Mouse (Mus musculus): Measurements from ENCODE around the gene Clspn.
"Not testable (repeated sequence)": the region's sequence is repeated elsewhere in the genome, so short reads cannot be mapped to it uniquely, and the experiment has no call there.

The Clspn gene

GRCm38 (mm10) chr4:126556809-126557711, at the start of gene Clspn:
Clspn (plus strand) TSS chr4:126556935.
- DNase-seq (ENCODE audit: low read depth, low spot score), result peak; percentile 68

GRCm38 (mm10) chr4:126508110-126508899, 48.4 kb upstream of the Clspn start:
- DNase-seq (ENCODE audit: low read depth, low spot score), result no peak

GRCm38 (mm10) chr4:126509072-126509471, 47.7 kb upstream of the Clspn start:
- DNase-seq (ENCODE audit: low read depth, low spot score), result no peak

- DNase-seq (ENCODE audit: low read depth, low spot score), result no peak
Measured at GRCm38 (mm10) chr4:126511013-126511412, 45.7 kb upstream of the Clspn start.

- DNase-seq (ENCODE audit: low read depth, low spot score), result no peak
Measured at GRCm38 (mm10) chr4:126512308-126513066, 44.2 kb upstream of the Clspn start.

GRCm38 (mm10) chr4:126526164-126526563, 30.6 kb upstream of the Clspn start:
- DNase-seq (ENCODE audit: low read depth, low spot score), result no peak

GRCm38 (mm10) chr4:126526828-126527227, 29.9 kb upstream of the Clspn start:
- DNase-seq (ENCODE audit: low read depth, low spot score), result no peak

GRCm38 (mm10) chr4:126532292-126532691, 24.4 kb upstream of the Clspn start:
- no peak for DNase-seq (ENCODE audit: low read depth, low spot score)

DNA sequence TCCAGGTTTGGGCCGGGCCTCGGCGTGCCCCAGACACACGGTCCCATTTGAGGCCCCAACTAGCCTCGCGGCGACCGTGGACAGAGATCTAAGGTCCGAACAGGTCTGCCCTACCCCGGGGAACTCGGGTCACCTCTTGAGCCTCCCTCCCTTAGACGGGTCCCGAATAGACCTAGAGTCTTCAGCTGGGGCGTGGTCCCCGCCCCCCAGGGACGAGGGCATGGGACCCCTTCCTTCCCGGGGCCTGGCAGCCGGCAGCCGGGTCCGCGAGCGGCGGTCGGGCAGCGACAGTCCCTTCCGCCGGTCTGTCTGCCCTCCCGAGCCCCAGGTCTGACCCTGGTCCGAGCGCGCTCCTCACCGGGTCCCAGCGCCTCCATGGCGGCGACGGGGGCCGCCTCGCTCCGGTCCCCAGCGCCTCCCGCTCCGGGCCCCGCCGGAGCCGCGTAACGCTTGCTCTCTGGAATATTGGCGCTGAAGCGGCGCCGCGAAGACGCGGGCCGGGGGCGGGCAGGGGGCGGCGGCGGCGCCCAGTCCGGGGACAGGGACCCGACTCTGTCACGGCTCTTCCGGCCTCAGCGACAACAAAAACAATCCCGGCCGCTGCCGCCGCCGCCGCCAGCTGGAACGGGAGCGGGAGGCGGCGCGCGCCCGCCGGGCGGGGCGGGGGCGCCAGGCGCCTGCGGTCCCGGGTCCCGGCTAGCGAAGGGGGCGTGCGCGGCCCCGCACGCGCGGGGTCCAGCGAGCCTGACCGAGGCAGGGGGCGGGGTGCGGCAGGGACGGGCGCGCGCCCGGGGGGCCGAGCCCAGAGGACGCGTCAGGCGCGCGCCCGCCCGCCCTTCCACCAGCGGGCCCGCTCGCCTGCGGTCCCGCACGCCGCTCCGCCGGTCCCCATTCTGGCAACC, 23.7 kb upstream of the Clspn start, which contains the start of gene Ago4:
Gene Ago4, minus strand, starts transcription at position 646 of the 902 bp plus-strand sequence.
- DNase-seq (ENCODE audit: low read depth, low spot score), result peak; percentile 65

GRCm38 (mm10) chr4:126533729-126534070, 23.0 kb upstream of the Clspn start:
- DNase-seq (ENCODE audit: low read depth, low spot score), result no peak

DNA sequence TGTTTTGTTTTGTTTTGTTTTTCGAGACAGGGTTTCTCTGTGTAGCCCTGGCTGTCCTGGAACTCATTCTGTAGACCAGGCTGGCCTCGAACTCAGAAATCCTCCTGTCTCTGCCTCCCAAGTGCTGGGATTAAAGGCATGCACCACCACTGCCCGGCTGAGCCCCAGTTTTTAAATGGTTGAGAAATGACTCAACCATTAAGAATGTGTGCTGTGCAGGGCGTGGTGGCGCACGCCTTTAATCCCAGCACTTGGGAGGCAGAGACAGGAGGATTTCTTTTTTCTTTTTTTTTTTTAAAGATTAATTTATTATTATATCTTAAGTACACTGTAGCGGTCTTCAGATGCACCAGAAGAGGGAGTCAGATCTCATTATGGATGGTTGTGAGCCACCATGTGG, 21.1 kb upstream of the Clspn start:
- DNase-seq (ENCODE audit: low read depth, low spot score), result not testable (repeated sequence)

DNA sequence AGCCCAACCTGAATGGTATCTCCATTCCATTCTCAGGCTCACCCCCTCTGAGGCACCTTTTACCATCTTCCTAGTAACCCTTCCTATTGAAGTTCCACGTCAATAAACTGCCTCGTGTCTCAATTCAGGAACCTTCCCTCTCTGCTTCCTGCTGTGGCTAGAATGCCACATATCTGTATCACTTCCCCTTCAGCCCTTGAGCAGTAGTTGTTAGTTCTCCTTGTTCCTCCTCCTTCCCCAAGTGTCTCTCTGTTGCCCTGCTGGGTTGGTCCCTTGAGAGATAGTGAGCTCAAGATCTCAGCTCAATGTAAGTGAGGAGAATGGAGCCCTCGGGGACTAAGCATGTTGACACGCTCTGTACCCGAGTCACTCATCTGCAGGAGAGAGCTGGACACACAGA, 19.9 kb upstream of the Clspn start:
- no peak for DNase-seq (ENCODE audit: low read depth, low spot score)

DNA sequence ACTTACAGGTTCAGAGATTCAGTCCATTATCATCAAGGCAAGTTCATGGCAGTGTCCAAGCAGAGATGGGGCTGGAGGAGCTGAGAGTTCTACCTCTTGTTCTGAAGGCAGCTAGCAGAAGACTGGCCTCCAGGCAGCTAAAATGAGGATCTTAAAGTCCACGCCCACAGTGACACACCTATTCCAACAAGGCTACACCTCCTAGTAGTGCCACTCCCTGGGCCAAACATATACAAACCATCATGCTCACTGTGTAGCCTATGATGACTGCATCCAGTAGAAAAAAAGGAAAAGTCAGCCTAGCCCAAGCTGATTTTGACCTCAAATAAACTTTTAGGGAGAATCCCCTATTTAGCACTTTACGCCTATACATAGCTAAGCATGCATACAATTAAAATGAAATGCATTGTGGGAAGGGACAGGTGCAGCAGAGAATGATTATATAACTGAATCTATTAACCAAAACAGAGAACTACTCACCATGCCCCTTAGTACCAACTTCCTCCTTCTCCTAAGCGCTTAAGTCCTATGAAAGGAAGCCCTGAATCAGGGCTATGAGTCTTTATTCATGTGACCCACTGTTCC, 16.2 kb upstream of the Clspn start:
- no peak for DNase-seq (ENCODE audit: low read depth, low spot score)

DNA sequence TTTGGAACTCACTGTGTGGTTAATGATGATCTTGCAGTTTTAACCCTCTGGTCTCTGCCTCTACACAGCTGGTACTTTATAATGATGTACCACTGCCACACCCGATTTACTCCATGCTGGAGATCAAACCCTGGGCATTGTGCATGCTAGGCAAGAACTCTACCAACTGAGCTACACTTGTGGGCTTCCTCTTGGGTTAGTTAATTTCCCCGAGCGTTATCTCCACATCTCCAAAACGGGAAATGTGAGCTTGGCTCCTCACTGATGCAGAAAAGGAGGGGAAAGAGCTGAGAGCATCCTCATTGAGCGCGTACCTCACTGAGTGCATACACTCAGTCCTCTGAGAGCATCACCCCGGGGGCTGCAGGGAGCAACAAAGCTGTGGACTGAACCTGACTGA, 13.9 kb upstream of the Clspn start:
- no peak for DNase-seq (ENCODE audit: low read depth, low spot score)

GRCm38 (mm10) chr4:126545016-126545415, 11.7 kb upstream of the Clspn start:
- no peak for DNase-seq (ENCODE audit: low read depth, low spot score)

DNA sequence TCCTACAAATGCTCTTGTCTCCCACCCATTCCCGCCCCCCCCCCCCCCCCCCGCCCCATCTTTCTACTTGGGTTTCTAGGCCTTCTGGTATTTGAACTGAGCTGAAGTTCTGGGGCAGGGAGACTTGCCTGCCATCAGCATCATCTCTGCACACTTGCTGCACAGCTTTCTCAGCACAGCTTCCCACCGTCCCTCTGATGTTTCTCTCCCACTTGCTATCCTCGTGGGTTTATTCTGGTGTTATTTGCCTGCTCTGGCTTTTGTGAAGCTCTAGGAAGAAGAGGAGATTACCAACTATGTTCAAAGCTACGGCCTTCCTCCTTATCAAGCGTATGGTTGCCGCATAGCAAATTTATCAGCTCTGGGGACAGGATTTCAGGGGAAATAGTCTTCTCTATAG, 11.0 kb upstream of the Clspn start:
- no peak for DNase-seq (ENCODE audit: low read depth, low spot score)

DNA sequence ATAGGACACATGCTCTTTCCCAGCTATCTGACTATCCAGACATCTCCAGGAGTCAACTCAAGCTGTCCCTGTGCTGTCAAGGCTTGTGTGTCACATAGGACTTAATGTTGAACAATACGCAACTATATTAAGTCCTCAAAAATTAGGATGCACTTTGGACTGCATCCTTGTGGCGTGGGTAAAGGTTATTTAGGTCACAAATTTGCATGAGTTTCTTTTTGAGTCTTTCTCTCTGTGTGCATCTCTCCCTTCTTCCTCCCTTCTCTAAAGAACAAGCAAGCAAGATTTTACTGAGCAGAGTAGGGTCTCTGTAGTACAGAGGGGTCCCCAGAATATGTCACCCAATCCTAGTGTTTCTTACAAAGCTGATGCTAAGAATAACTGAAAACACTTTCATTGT, 10.6 kb upstream of the Clspn start:
- no peak for DNase-seq (ENCODE audit: low read depth, low spot score)

- no peak for DNase-seq (ENCODE audit: low read depth, low spot score)
Measured at GRCm38 (mm10) chr4:126552136-126552535, 4.6 kb upstream of the Clspn start.

- DNase-seq (ENCODE audit: low read depth, low spot score), result no peak
Measured at GRCm38 (mm10) chr4:126553105-126553504, 3.6 kb upstream of the Clspn start.

- no peak for DNase-seq (ENCODE audit: low read depth, low spot score)
Measured at GRCm38 (mm10) chr4:126553685-126554084, 3.0 kb upstream of the Clspn start.

DNA sequence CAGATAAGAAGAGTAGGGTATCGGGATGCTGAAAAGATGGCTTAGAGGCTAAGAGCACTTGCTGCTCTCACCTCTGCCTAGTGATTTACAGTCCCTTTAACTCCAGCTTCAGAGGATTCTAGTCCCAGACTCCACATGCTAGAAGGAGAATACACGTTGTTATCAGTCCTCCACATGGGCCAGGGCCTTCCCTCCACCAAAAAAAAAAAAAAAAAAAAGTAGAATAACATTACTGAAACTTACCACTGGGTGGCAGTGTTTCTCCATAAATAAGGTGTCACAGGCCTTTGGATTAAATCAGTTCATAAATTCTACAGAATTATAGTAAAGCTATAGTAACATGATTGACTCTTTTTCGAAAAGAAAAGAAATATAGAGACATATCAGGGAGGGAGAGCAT, 2.3 kb upstream of the Clspn start:
- DNase-seq (ENCODE audit: low read depth, low spot score), result no peak

Data from retina, postnatal 7 days (tissue).